Mouse (Mus musculus) layer of hippocampus, adult 2 months (tissue): ENCODE results near the gene Tmem117. TPM values are rescaled to one million over a fixed set of nuclear protein-coding genes. Genes with fewer than 3 reads are reported as not detected.

ENCODE experiments used
- DNase-seq, 2 experiments: peaks; one replicate each; pipeline ENCODE4 v3.0.0; 2022; ENCODE audit warnings: low spot score in 2 of 2
- H3K27ac ChIP-seq: fragments of 200-600 bp; 2 replicates; pipeline ENCODE4 v1.8.1; 2022
- H3K4me3 ChIP-seq: fragments of 200-600 bp; 2 replicates; pipeline ENCODE4 v1.8.1; 2022; ENCODE audit warnings: mild to moderate bottlenecking
- CTCF ChIP-seq: fragments of 200-600 bp; conservative IDR thresholded peaks from 2 replicates; pipeline ENCODE4 v1.8.1; 2022; ENCODE audit warnings: antibody characterized with exemption, mild to moderate bottlenecking, moderate library complexity
- total RNA-seq, 2 experiments: library from RNA; stranded (reverse); gene quantifications; 2 replicates each; pipeline ENCODE4 v1.2.3; 2021

Gene Tmem117
- total RNA-seq, 2 experiments from 2014 or later, result 8.9 to 9.1 TPM

GRCm38 (mm10) chr15:95135926-95136609 is 507.0 kb downstream of the Tmem117 start:
- Histone ChIP-seq H3K4me3 (no peak overlapping the region), H3K27ac (peak overlapping the region; percentile 60; the same call in 1 of the 2 replicates)
- peak in 1 of 2 experiments; percentile 55 for DNase-seq
- TF ChIP-seq CTCF, result no peak

GRCm38 (mm10) chr15:95137018-95137810 is 508.2 kb downstream of the Tmem117 start:
- no peak for DNase-seq
- Histone ChIP-seq H3K27ac (peak overlapping the region; percentile 46; the same call in 1 of the 2 replicates), H3K4me3 (no peak overlapping the region)
- TF ChIP-seq CTCF, result no peak

GRCm38 (mm10) chr15:95138709-95139409 is 509.8 kb downstream of the Tmem117 start:
- no peak overlapping the region for H3K27ac ChIP-seq
- no peak for DNase-seq
- TF ChIP-seq CTCF, result no peak
- H3K4me3 ChIP-seq, result no peak overlapping the region

GRCm38 (mm10) chr15:95144131-95144530 is 515.1 kb downstream of the Tmem117 start:
- DNase-seq, result no peak
- Histone ChIP-seq H3K4me3 (no peak overlapping the region), H3K27ac (no peak overlapping the region)
- TF ChIP-seq CTCF, result no peak

- Histone ChIP-seq H3K27ac (no peak overlapping the region), H3K4me3 (no peak overlapping the region)
- TF ChIP-seq CTCF, result no peak
- no peak for DNase-seq
Measured at GRCm38 (mm10) chr15:95145118-95145517, 516.1 kb downstream of the Tmem117 start.

Other genes starting within 250 kb of the Tmem117 start
- gene Adamts20, start 163.8 kb upstream of the Tmem117 start, total RNA-seq, result 10 to 100 TPM; 13.6 to 17.5 TPM
- gene Pus7l, start 85.7 kb upstream of the Tmem117 start, total RNA-seq, result 1 to 10 TPM; 3.7 to 4.3 TPM
- gene Irak4, start 85.6 kb upstream of the Tmem117 start, total RNA-seq, result 1 to 10 TPM; 1.8 to 3.4 TPM
- 10 to 100 TPM; 52.0 to 69.4 TPM for gene Twf1, start 39.3 kb upstream of the Tmem117 start, total RNA-seq